Mouse (Mus musculus): ENCODE measurements at regions not wholly inside any gene's neighbourhood (a gene's known extent, or its start where the extent isn't known, plus 50 kb on each side); places are given as distances from the start of the nearest gene placed in this dataset.
A peak's percentile ranks its signal among the peaks of the same experiment; 100 is the strongest.
"Not testable (repeated sequence)": the region's sequence is repeated elsewhere in the genome, so short reads cannot be mapped to it uniquely, and the experiment has no call there.

DNA sequence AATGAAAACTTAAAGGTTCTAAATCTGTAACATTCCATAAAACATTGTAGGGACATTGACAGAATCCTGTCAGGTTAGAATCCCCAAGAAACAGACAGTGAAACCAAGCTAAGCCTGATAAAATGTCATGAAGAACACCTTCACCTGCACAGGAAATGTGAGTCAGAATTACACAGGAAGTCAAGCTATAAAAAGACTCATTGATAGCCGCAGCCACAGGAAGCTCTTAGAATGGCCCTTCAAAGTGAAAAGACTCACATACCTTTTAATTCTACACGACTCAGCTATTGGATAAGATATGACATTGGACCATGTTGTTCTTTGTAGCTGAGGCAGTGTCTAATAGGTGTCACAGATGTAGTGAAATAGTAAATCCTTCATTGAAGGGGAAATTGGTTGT lies 55.3 kb downstream of the Spin2c start:
- DNase-seq, result peak; percentile 1 to 5

- DNase-seq, result no peak
Observed at GRCm38 (mm10) chrX:153927996-153928395, 84.4 kb downstream of the Samt1 start.

GRCm38 (mm10) chrX:153932586-153932985 lies 79.9 kb downstream of the Samt1 start:
- DNase-seq, result peak; percentile 40 to 53

- peak in 1 of 2 experiments; percentile 2 for DNase-seq
Observed at GRCm38 (mm10) chrX:153936111-153936510, 76.3 kb downstream of the Samt1 start.

DNA sequence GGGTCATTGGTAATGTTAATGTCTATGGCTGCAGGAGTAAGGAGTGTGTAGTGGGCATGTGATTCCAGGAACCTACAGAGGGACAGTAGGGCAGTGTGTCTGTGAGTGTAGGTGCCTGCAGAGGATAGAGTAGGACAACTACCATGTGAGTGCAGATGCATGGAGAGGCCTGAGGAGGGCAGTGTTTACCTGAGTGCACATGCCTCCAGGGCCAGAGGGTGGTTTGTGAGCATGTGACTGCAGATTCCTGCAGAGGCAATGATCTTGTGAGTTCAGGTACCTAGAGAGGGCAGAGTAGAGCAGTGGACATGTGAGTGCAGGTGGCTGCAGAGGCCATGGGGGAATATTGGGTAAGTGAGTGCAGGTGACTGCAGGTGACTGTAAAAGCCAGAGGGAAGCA lies 75.1 kb downstream of the Samt1 start:
- no peak for DNase-seq

GRCm38 (mm10) chrX:153940089-153940488 lies 72.4 kb downstream of the Samt1 start:
- DNase-seq, result no peak

GRCm38 (mm10) chrX:153941130-153941529 lies 71.3 kb downstream of the Samt1 start:
- DNase-seq, result not testable (repeated sequence)
